Mouse (Mus musculus) midbrain, postnatal 0 days (tissue): Measurements from ENCODE around the gene Nudt19. TPM values are rescaled to one million over a fixed set of nuclear protein-coding genes. Genes with fewer than 3 reads are reported as not detected.

ENCODE experiments used
- ATAC-seq: fragments of 200-750 bp; cut with Nextera tagmentation; 2 replicates; pipeline ENCODE4 v1.8.0; 2017; ENCODE audit warnings: moderate number of reproducible peaks, mild to moderate bottlenecking, moderate TSS enrichment, moderate library complexity; ENCODE audit not compliant: low FRiP score
- DNase-seq: peaks from one replicate; pipeline ENCODE4 v3.0.0-alpha.2; 2015; ENCODE audit warnings: low spot score
- H3K27ac ChIP-seq: fragments of 300-500 bp; sonication (generic); 2 replicates; pipeline ENCODE4 v1.5.1; 2014; ENCODE audit warnings: low read depth, mild to moderate bottlenecking, low read length, mixed read lengths
- H3K27me3 ChIP-seq: fragments of 300-500 bp; sonication (generic); 2 replicates; pipeline ENCODE4 v1.6.1; 2014; ENCODE audit warnings: low read length, control low read depth, mixed read lengths; ENCODE audit not compliant: insufficient read depth
- H3K36me3 ChIP-seq: fragments of 300-500 bp; sonication (generic); 2 replicates; pipeline ENCODE4 v1.6.1; 2014; ENCODE audit warnings: low read length, control low read depth, mixed read lengths; ENCODE audit not compliant: insufficient read depth
- H3K4me1 ChIP-seq: fragments of 300-500 bp; sonication (generic); 2 replicates; pipeline ENCODE4 v1.6.1; 2014; ENCODE audit warnings: mild to moderate bottlenecking, control low read depth, antibody characterized with exemption, low read length, mixed read lengths; ENCODE audit not compliant: insufficient read depth
- H3K4me2 ChIP-seq: fragments of 300-500 bp; sonication (generic); 2 replicates; pipeline ENCODE4 v1.6.1; 2014; ENCODE audit warnings: low read depth, mild to moderate bottlenecking, low read length, mixed read lengths; ENCODE audit not compliant: poor library complexity, severe bottlenecking
- H3K4me3 ChIP-seq: fragments of 300-500 bp; sonication (generic); 2 replicates; pipeline ENCODE4 v1.5.1; 2014; ENCODE audit warnings: low read depth, mild to moderate bottlenecking, low read length, moderate library complexity
- H3K9ac ChIP-seq: fragments of 300-500 bp; sonication (generic); replicated peaks from 2 replicates; pipeline ENCODE4 v1.6.1; 2014; ENCODE audit warnings: mild to moderate bottlenecking, low read length, moderate library complexity, mixed read lengths; ENCODE audit not compliant: poor library complexity, severe bottlenecking
- H3K9me3 ChIP-seq: fragments of 300-500 bp; sonication (generic); 2 replicates; pipeline ENCODE4 v1.6.1; 2016; ENCODE audit warnings: low read length, control low read depth
- CTCF ChIP-seq: IDR thresholded peaks from 2 replicates; pipeline ENCODE4 v1.5.1; 2016; ENCODE audit warnings: antibody characterized with exemption, mild to moderate bottlenecking
- WGBS: fragments of 180-500 bp; shearing (Covaris S2); extraction: QIAGEN DNeasy Blood & Tissue Kit; methylation state at CpG from one replicate; pipeline ENCODE4 v1.1.7; 2014; 5-methylcytosine and 5-hydroxymethylcytosine counted together
- polyA plus RNA-seq: library from polyadenylated mRNA; unstranded; fragments of >200 nt; fragmentation: Nextera tagmentation; extraction: Ambion mirVana; gene quantifications from 2 replicates; pipeline ENCODE4 v1.2.1, GENCODE M21; 2015
- total RNA-seq: library from RNA; depleted of rRNA; stranded (reverse); fragments of >200 nt; gene quantifications from 2 replicates; pipeline ENCODE4 v1.2.3, GENCODE M21; 2014

The Nudt19 gene
- total and polyA plus RNA-seq, 2 experiments from 2014 or later = 49.3 to 128 TPM

DNA sequence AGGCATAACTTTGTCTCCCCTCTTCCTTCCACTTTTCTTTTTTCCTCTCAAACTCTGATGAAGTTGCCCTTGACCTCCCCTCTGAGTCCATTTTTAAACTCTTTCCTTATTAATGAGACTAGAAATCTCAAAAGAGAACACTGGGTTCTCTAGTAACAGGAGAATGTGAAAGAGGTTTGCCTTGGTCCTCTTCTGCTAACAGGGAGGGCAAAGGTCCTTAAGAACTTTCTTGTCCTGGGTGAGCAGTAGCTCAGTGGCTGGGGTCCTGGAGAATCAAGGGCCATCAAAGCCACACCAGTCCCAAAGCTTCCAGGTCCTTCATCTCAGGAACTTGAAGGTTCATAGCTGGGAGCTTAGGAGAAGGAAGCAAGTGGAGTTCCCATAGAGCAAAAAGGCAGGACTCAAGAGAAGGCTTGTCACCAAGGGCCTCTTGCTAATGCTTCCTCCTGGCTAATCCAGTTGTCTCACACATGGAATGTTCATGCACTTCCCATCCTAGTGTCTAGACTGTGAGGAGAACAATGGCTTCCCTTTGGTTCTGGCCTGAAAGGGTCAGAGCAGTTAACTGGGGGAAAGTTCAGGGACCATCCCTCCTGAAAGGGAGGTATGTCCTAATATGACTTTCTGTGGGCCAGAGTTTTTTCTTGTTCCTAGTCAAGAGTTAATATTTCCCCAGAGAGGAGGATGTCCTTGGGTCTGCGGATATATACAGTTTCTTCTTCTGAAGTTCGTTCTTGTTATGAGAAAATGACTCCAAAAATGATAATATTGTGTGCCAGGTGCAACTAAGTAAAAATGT is 8.2 kb upstream of the Nudt19 start:
- no peaks in the 10 kb centered on the region for H3K27me3 ChIP-seq
- H3K4me3 ChIP-seq = no peak overlapping the region
- H3K4me2 ChIP-seq = no peak overlapping the region
- no peak for TF ChIP-seq CTCF
- H3K9ac ChIP-seq = no peak overlapping the region
- H3K27ac ChIP-seq = no peak overlapping the region
- no peaks in the 10 kb centered on the region for H3K4me1 ChIP-seq
- no peak for ATAC-seq
- no peaks in the 10 kb centered on the region for H3K9me3 ChIP-seq
- DNase-seq = no peak
- WGBS = 87% methylated on average over 2 of the region's 2 CpGs
- H3K36me3 ChIP-seq = no peaks in the 10 kb centered on the region

DNA sequence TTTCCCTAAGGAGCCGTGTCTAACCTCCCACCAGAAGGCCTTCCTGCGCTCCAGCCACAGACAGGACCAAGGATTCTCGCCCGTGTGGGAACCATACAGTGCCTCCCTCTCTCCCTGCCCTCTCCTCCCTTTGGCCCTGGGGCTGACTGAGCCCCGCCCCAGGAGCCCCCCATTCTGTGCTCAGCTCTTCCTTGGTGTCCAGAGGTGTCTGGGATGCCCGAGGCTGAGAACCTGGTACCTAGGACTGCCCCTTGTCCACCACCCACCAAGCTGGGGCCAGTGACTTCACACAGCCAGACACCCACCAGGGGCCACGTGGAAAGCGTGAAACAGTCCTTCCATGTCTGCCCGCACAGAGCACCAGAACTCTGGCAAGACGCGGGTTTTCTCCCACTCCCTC is 7.0 kb upstream of the Nudt19 start:
- no peak for ATAC-seq
- H3K9me3 ChIP-seq = no peaks in the 10 kb centered on the region
- no peak for TF ChIP-seq CTCF
- no peak overlapping the region for H3K4me3 ChIP-seq
- H3K27me3 ChIP-seq = no peaks in the 10 kb centered on the region
- no peak overlapping the region for H3K4me2 ChIP-seq
- no peaks in the 10 kb centered on the region for H3K4me1 ChIP-seq
- no peaks in the 10 kb centered on the region for H3K36me3 ChIP-seq
- no peak overlapping the region for H3K9ac ChIP-seq
- no peak for DNase-seq
- no peak overlapping the region for H3K27ac ChIP-seq
- 81% methylated on average over 11 of the region's 11 CpGs for WGBS

GRCm38 (mm10) chr7:35559838-35560237 is 3.7 kb upstream of the Nudt19 start:
- no peak overlapping the region for H3K27ac ChIP-seq
- ATAC-seq = no peak
- 94% methylated on average over 3 of the region's 3 CpGs for WGBS

DNA sequence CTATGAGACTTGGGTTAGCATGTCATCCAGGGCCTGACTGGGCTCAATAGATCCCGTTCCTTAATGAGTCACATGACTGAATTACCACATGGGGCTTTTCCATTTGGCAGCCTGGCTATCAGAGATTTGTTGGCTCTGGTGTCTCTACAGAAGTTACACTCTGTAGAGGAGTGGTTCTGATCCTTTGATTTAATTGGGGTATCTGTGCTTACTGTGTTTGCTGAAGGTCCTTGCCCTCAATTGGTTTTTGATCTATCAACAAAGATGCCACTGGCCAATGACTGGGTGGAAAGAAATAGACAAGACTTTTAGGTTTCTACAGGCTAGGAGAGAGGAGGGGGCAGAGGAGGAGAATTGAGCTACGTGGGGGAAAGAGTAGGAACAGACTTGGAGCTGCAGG is 2.6 kb upstream of the Nudt19 start:
- Histone ChIP-seq H3K9me3 (no peaks in the 10 kb centered on the region), H3K36me3 (no peaks in the 10 kb centered on the region), H3K4me3 (no peak overlapping the region), H3K9ac (no peak overlapping the region), H3K4me1 (no peaks in the 10 kb centered on the region), H3K27me3 (no peaks in the 10 kb centered on the region), H3K4me2 (no peak overlapping the region), H3K27ac (no peak overlapping the region)
- DNase-seq (no peak), ATAC-seq (no peak)
- 63% methylated on average over 2 of the region's 2 CpGs for WGBS
- no peak for TF ChIP-seq CTCF

More at GRCm38 (mm10) chr7:35559838-35560237, 3.7 kb upstream of the Nudt19 start:
- no peak for DNase-seq
- Histone ChIP-seq H3K27me3 (no peaks in the 10 kb centered on the region), H3K4me3 (no peak overlapping the region), H3K9ac (no peak overlapping the region), H3K9me3 (no peaks in the 10 kb centered on the region), H3K4me1 (no peaks in the 10 kb centered on the region), H3K4me2 (no peak overlapping the region), H3K36me3 (no peaks in the 10 kb centered on the region)
- TF ChIP-seq CTCF = no peak

GRCm38 (mm10) chr7:35557577-35557976 is 1.5 kb upstream of the Nudt19 start:
- Histone ChIP-seq H3K4me2 (no peak overlapping the region), H3K9me3 (no peaks in the 10 kb centered on the region), H3K36me3 (no peaks in the 10 kb centered on the region), H3K27ac (no peak overlapping the region), H3K9ac (no peak overlapping the region), H3K4me3 (no peak overlapping the region), H3K27me3 (no peaks in the 10 kb centered on the region), H3K4me1 (no peaks in the 10 kb centered on the region)
- no peak for DNase-seq
- no peak for ATAC-seq
- no peak for TF ChIP-seq CTCF
- 86% methylated on average over 3 of the region's 3 CpGs for WGBS

GRCm38 (mm10) chr7:35556905-35557304 is 801 bp upstream of the Nudt19 start:
- no peak overlapping the region for H3K4me2 ChIP-seq
- no peak overlapping the region for H3K4me3 ChIP-seq
- no peak for DNase-seq
- H3K36me3 ChIP-seq = no peaks in the 10 kb centered on the region
- WGBS = 91% methylated on average over 5 of the region's 5 CpGs
- no peaks in the 10 kb centered on the region for H3K27me3 ChIP-seq
- H3K27ac ChIP-seq = no peak overlapping the region
- H3K9ac ChIP-seq = no peak overlapping the region
- H3K4me1 ChIP-seq = no peaks in the 10 kb centered on the region
- no peak for ATAC-seq
- no peaks in the 10 kb centered on the region for H3K9me3 ChIP-seq
- no peak for TF ChIP-seq CTCF
